Mouse (Mus musculus) midbrain, embryonic 15.5 days (tissue): ENCODE measurements around the gene Trim60. TPM values are rescaled to one million over a fixed set of nuclear protein-coding genes. Genes with fewer than 3 reads are reported as not detected.
A peak's percentile ranks its signal among the peaks of the same experiment; 100 is the strongest.
"Not testable (repeated sequence)": the region's sequence is repeated elsewhere in the genome, so short reads cannot be mapped to it uniquely, and the experiment has no call there.

Source experiments
- ATAC-seq: fragments of 200-750 bp; cut with Nextera tagmentation; replicated peaks from 2 replicates; pipeline ENCODE4 v1.8.0; 2017; ENCODE audit warnings: moderate TSS enrichment
- H3K27ac ChIP-seq: fragments of 300-500 bp; sonication (generic); 2 replicates; pipeline ENCODE4 v1.5.1; 2015; ENCODE audit warnings: mild to moderate bottlenecking, inconsistent platforms
- H3K27me3 ChIP-seq: fragments of 300-500 bp; sonication (generic); replicated peaks from 2 replicates; pipeline ENCODE4 v1.6.1; 2015; ENCODE audit warnings: inconsistent platforms
- H3K36me3 ChIP-seq: fragments of 300-500 bp; sonication (generic); replicated peaks from 2 replicates; pipeline ENCODE4 v1.6.1; 2015; ENCODE audit warnings: inconsistent platforms
- H3K4me1 ChIP-seq: fragments of 300-500 bp; sonication (generic); 2 replicates; pipeline ENCODE4 v1.6.1; 2015; ENCODE audit warnings: inconsistent platforms
- H3K4me2 ChIP-seq: fragments of 300-500 bp; sonication (generic); 2 replicates; pipeline ENCODE4 v1.6.1; 2015; ENCODE audit warnings: inconsistent platforms, mild to moderate bottlenecking, moderate library complexity
- H3K4me3 ChIP-seq: fragments of 300-500 bp; sonication (generic); 2 replicates; pipeline ENCODE4 v1.5.1; 2015; ENCODE audit warnings: mild to moderate bottlenecking, inconsistent platforms
- H3K9ac ChIP-seq: fragments of 300-500 bp; sonication (generic); 2 replicates; pipeline ENCODE4 v1.6.1; 2015; ENCODE audit warnings: mild to moderate bottlenecking, inconsistent platforms
- H3K9me3 ChIP-seq: fragments of 300-500 bp; sonication (generic); 2 replicates; pipeline ENCODE4 v1.6.1; 2016; ENCODE audit warnings: inconsistent platforms
- WGBS: fragments of 180-500 bp; shearing (Covaris S2); methylation state at CpG from one replicate; pipeline ENCODE4 v1.1.7; 2015; ENCODE audit warnings: mixed read lengths; 5-methylcytosine and 5-hydroxymethylcytosine counted together
- polyA plus RNA-seq: library from polyadenylated mRNA; unstranded; fragments of >200 nt; fragmentation: Nextera tagmentation; extraction: Ambion mirVana; gene quantifications from 2 replicates; pipeline ENCODE4 v1.2.1, GENCODE M21; 2015

Gene Trim60
- polyA plus RNA-seq, 1 experiment from 2014 or later = not detected

- WGBS = 47% methylated on average over 2 of the region's 2 CpGs
- ATAC-seq = no peak
- H3K27me3 ChIP-seq = no peaks in the 10 kb centered on the region
Observed at GRCm38 (mm10) chr8:65034136-65034535, 15.8 kb upstream of the Trim60 start.

GRCm38 (mm10) chr8:65033056-65033455 is 14.7 kb upstream of the Trim60 start:
- Histone ChIP-seq H3K4me1 (peaks cover 12% of the 10 kb centered on the region), H3K27ac (no peak overlapping the region), H3K9me3 (no peaks in the 10 kb centered on the region), H3K36me3 (no peaks in the 10 kb centered on the region), H3K4me3 (no peak overlapping the region), H3K4me2 (no peak overlapping the region), H3K27me3 (no peaks in the 10 kb centered on the region), H3K9ac (no peak overlapping the region)
- 82% methylated on average over 13 of the region's 13 CpGs for WGBS
- no peak for ATAC-seq

More at GRCm38 (mm10) chr8:65034136-65034535, 15.8 kb upstream of the Trim60 start:
- H3K36me3 ChIP-seq = no peaks in the 10 kb centered on the region
- no peak overlapping the region for H3K4me3 ChIP-seq
- no peaks in the 10 kb centered on the region for H3K9me3 ChIP-seq
- no peak overlapping the region for H3K9ac ChIP-seq
- H3K4me1 ChIP-seq = peaks cover 12% of the 10 kb centered on the region
- no peak overlapping the region for H3K4me2 ChIP-seq
- H3K27ac ChIP-seq = no peak overlapping the region

- no peaks in the 10 kb centered on the region for H3K36me3 ChIP-seq
- no peaks in the 10 kb centered on the region for H3K9me3 ChIP-seq
- no peaks in the 10 kb centered on the region for H3K27me3 ChIP-seq
- 87% methylated on average over 1 of the region's 1 CpGs for WGBS
- no peak overlapping the region for H3K4me2 ChIP-seq
- ATAC-seq = no peak
- no peak overlapping the region for H3K27ac ChIP-seq
- H3K4me1 ChIP-seq = peaks cover 10% of the 10 kb centered on the region
- H3K9ac ChIP-seq = no peak overlapping the region
- H3K4me3 ChIP-seq = no peak overlapping the region
Observed at GRCm38 (mm10) chr8:65032107-65032506, 13.7 kb upstream of the Trim60 start.

DNA sequence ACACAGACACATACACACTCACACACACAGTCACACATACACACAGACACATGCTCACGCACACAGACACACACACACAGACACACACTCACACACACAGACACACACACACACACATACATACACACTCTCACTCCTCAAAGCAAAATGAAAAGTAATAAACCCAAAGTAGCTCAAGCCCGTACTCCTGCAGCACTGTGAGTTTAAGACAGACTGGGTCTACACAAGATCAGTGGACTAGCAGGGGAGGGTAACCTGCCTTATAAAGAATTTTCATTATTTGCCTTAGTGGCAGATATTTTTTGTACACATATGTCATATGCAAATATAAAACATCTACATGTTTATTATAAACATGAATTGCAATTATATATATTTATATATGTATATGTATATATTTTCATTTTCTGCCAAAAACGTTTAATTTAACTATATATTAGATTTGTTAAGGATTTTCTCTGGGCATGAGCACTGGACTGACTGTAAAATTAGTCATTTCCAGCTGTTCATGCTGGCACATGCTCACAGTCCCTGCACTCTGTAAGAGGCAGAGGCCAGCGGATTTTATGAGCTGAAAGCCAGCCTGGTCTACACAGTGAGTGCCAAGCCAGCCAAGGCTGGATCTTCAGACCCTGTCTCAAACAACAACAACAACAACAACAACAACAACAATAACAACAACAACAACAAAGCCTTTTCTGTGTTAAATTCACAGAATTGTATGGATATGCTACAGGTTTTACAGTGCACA is 12.5 kb upstream of the Trim60 start:
- Histone ChIP-seq H3K4me2 (no peak overlapping the region), H3K9me3 (no peaks in the 10 kb centered on the region), H3K9ac (no peak overlapping the region), H3K4me1 (peaks cover 7% of the 10 kb centered on the region; the same call in 1 of the 2 replicates), H3K27me3 (no peaks in the 10 kb centered on the region), H3K4me3 (no peak overlapping the region), H3K36me3 (no peaks in the 10 kb centered on the region), H3K27ac (no peak overlapping the region)
- ATAC-seq = no peak
- 81% methylated on average over 4 of the region's 4 CpGs for WGBS

DNA sequence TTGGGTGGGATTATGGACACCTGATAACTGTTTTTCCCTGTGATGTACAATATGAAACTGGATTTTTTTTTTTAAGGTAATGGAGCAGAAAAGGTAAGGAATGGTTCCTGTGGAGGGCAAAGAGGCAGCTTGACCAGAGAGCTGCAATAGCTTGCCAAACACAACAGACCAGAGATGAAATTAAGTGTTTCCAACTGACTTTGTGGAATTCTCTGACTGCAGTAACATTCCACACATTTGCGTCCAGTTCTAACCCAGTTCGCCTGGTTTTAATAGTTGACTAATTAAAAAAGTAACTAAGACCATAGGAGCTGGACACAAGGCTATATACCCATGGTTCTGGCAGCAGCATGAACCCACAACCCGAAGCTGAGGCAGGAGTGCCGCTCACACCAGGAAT is 11.4 kb upstream of the Trim60 start:
- H3K4me1 ChIP-seq = no peaks in the 10 kb centered on the region
- no peaks in the 10 kb centered on the region for H3K36me3 ChIP-seq
- no peak overlapping the region for H3K9ac ChIP-seq
- no peak for ATAC-seq
- no peak overlapping the region for H3K4me2 ChIP-seq
- no peak overlapping the region for H3K4me3 ChIP-seq
- H3K27ac ChIP-seq = no peak overlapping the region
- no peaks in the 10 kb centered on the region for H3K9me3 ChIP-seq
- no peaks in the 10 kb centered on the region for H3K27me3 ChIP-seq
- WGBS = 94% methylated on average over 4 of the region's 4 CpGs

DNA sequence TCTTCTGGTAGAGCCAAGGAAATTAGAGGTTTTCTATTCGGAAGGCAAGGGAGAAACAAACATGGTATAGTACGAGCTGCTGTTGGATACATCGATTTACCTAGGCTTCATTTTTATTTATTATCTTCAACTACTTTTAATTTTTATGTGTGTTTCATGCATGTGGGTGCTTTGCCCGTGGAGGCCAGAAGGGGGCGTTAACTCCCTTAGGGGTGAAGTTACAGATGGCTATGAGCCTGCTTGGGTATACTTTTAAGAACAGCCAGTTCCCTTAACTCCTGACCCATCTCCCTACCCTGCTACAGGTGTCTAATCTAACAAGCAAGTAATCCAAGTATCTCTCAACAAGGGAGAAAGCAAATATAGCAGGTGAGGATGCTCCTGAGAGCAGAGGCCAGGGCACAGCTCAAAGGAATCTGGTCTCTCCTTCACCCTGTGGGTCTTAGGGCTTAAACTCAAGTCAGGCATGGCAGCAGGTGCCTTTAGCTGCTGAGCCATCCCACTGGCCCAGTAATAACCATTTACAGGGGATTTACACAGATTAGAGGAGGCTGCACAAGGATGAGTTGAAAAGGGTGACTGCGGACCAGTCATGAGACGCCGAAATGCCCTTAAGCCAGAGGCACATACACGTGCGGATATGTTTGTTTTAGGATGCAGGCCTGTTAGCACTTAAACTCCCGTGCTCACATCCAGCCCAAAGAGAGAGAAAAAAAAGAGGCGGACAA is 10.7 kb upstream of the Trim60 start:
- Histone ChIP-seq H3K4me2 (no peak overlapping the region), H3K4me3 (no peak overlapping the region), H3K9ac (no peak overlapping the region), H3K27ac (no peak overlapping the region), H3K9me3 (no peaks in the 10 kb centered on the region), H3K4me1 (no peaks in the 10 kb centered on the region), H3K27me3 (no peaks in the 10 kb centered on the region), H3K36me3 (no peaks in the 10 kb centered on the region)
- WGBS = 73% methylated on average over 12 of the region's 12 CpGs
- ATAC-seq = no peak

DNA sequence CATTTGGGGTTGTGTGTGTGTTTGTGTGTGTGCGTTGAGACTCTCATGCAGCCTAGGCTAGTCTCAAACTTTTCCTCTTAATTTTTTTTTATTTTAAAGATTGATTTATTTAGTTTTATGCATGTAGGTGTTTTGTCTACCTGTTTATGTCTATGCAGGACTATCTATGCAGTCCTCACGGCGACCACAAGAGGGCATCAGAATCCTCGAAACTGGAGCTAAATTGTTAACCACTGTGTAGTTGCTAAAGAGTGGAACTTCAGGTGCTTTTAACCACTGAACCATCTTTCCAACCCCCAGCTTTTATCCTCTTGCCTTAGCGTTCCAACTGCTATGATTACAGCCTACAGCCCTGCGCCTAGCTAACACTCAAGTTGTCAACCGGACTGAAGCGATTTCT is 4.1 kb upstream of the Trim60 start:
- H3K9ac ChIP-seq = no peak overlapping the region
- H3K9me3 ChIP-seq = no peaks in the 10 kb centered on the region
- H3K36me3 ChIP-seq = no peaks in the 10 kb centered on the region
- H3K27ac ChIP-seq = no peak overlapping the region
- WGBS = 52% methylated on average over 8 of the region's 8 CpGs
- H3K4me3 ChIP-seq = no peak overlapping the region
- no peak overlapping the region for H3K4me2 ChIP-seq
- H3K4me1 ChIP-seq = no peaks in the 10 kb centered on the region
- ATAC-seq = peak; percentile 67; the same call in 1 of the 2 replicates
- no peaks in the 10 kb centered on the region for H3K27me3 ChIP-seq

GRCm38 (mm10) chr8:65007616-65008015 is 10.8 kb downstream of the Trim60 start:
- not testable (repeated sequence) for H3K27me3 ChIP-seq, H3K4me3 ChIP-seq, H3K9ac ChIP-seq, H3K27ac ChIP-seq, ATAC-seq, H3K9me3 ChIP-seq, H3K4me2 ChIP-seq, H3K4me1 ChIP-seq, H3K36me3 ChIP-seq
- 72% methylated on average over 6 of the region's 6 CpGs for whole genome bisulfite sequencing

GRCm38 (mm10) chr8:64998806-64999365 is 19.5 kb downstream of the Trim60 start:
- WGBS = 85% methylated on average over 4 of the region's 4 CpGs
- no peak overlapping the region for H3K9ac ChIP-seq
- no peak overlapping the region for H3K4me2 ChIP-seq
- no peak for ATAC-seq
- H3K9me3 ChIP-seq = no peaks in the 10 kb centered on the region
- H3K36me3 ChIP-seq = no peaks in the 10 kb centered on the region
- H3K4me3 ChIP-seq = no peak overlapping the region
- no peaks in the 10 kb centered on the region for H3K4me1 ChIP-seq
- no peaks in the 10 kb centered on the region for H3K27me3 ChIP-seq
- H3K27ac ChIP-seq = no peak overlapping the region

DNA sequence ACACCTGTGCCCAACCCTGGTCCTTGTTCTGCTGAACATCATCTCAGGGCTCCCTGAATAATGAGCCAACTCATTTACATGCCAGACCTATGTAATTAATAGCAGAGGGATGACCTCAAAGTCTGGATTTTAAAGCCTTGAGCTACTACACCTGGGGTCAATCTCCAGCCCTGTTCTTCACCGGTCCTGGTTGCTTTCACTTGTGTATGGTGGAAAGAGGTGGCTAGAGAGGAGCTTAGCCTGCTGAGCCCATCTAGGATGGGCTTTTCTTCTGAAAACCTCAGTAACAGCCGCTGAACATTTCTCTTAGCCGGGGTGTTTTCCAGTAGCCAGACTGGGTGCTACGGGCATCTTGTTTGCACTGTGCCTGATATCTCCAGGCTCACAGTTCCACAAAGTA is 30.7 kb downstream of the Trim60 start, which contains the start of gene Trim75:
TSS of gene Trim75 (minus strand) at position 101 of the 400 bp plus-strand sequence.
- H3K9me3 ChIP-seq = no peaks in the 10 kb centered on the region
- H3K4me3 ChIP-seq = no peak within 1 kb of the TSS
- no peaks in the 10 kb centered on the region for H3K4me1 ChIP-seq
- H3K36me3 ChIP-seq = no peaks in the 10 kb centered on the region
- WGBS = 87% methylated on average over 4 of the region's 4 CpGs
- ATAC-seq = no peak
- no peak within 1 kb of the TSS for H3K4me2 ChIP-seq
- no peaks in the 10 kb centered on the region for H3K27me3 ChIP-seq
- H3K27ac ChIP-seq = no peak within 1 kb of the TSS
- H3K9ac ChIP-seq = no peak within 1 kb of the TSS

DNA sequence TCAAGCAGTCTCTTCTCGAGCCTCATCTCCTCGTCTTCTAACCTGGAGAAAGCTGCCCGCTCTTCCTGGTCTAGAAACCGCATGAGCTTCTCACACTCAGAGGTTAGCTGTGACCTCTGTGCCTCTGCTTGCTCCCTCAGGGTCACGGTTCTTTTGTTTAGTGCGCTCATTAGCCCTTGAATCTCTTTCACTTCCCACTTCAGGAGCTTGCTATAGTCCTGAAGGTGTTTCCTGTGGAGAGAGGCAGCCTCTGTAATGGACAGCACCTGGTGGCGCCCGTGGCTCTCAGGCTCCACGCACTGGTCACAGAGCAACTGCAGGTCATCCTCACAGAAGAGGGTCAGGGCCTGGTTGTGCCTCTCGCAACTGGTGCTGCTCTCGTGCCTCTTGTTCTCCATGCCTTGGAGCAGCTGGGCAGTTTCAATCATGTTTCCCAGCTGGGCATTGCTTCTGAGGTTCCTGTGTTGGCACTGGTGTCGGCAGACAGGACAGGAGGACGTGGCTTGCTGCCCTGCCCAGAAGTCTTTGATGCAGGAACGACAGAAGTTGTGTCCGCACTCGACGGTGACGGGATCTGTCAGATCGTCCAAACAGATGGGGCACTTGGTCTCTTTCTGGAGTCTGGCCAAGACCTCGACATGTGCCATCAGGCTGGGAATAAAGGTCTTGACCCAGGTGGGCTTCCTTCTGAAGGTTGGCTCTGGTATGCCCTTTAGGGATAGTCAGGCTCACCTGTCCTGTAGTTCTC is 35.1 kb downstream of the Trim60 start:
- H3K9me3 ChIP-seq = no peaks in the 10 kb centered on the region
- no peak overlapping the region for H3K4me3 ChIP-seq
- no peak overlapping the region for H3K4me2 ChIP-seq
- no peak overlapping the region for H3K27ac ChIP-seq
- no peak overlapping the region for H3K9ac ChIP-seq
- 77% methylated on average over 20 of the region's 20 CpGs for WGBS
- no peaks in the 10 kb centered on the region for H3K36me3 ChIP-seq
- no peaks in the 10 kb centered on the region for H3K4me1 ChIP-seq
- H3K27me3 ChIP-seq = no peaks in the 10 kb centered on the region
- no peak for ATAC-seq

DNA sequence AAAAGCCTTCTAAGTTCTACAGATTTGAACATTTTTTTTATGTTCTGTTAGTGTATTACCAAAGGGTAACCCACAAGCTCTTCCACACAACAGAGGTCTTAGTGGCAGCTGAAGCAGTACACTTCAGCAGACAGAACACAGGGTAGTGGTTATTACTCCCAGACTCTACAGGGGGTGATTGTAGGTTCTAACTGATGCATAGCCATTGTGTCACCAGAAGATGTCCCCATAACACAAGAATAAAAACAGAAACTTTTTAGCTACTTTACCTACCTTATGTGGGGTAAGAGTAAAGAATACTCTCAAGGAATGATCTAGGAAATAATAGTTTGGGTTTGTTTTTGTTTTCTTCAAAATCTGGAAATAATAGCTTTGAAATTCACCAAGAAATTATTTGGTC is 55.5 kb downstream of the Trim60 start:
- H3K27ac ChIP-seq = no peak overlapping the region
- H3K9me3 ChIP-seq = no peaks in the 10 kb centered on the region
- no peak overlapping the region for H3K4me2 ChIP-seq
- no peak overlapping the region for H3K4me3 ChIP-seq
- no peaks in the 10 kb centered on the region for H3K27me3 ChIP-seq
- no peak for ATAC-seq
- H3K4me1 ChIP-seq = no peaks in the 10 kb centered on the region
- H3K36me3 ChIP-seq = peaks cover 16% of the 10 kb centered on the region; the same call in 1 of the 2 replicates
- no peak overlapping the region for H3K9ac ChIP-seq
